Mouse (Mus musculus): ENCODE results near the gene Gls2.

Gene Gls2

DNA sequence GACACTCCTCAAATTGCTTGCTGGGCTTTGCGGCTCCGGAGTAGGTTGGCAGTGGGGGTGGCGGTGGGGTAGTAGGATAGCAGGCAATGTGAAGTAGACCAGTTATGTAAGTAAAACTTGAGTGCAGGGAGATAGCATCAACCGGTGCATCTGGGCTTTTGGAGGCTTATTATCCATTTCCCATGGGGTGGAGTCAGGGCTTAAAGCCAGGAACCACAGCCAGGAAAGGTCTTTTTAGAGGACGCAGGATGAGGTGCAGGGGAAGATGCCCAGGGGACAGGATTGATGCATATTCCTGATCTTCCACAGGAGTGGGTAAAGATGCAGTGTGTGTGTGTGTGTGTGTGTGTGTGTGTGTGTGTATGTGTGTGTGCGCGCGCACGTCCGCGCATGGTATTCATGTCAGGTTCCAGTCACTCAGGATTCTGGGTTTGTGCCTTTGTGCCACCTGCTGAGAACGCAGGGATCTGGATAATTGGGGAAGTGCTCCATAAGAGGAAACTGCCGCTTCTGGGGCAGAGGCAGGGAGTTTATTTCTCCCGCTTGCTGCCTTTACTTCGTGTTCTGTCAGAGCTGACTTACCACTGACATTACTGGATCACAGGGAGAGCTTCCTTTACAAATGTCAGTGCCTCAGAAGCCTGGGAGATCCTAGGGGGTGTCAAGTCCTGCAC lies 43.7 kb downstream of the Gls2 start:
- peak; percentile 10 for DNase-seq

DNA sequence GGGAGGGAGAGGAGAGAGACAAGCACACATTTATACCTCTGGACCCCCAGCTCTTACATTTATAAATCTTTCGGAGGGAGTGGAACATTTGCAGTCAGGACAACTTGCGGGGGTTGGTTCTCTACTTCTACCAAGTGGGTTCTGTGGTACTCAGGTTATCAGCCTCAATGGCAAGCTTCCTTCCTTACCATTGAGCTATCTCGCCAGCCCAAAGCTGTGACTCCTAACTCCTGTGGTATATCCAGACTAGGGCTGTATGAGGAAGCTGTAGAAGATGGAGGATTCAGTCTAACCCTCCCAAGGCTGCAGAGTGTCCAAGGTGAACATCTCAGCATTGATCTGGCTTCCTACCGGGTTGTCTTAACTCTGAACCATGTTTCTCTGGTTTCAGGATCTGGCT lies 44.9 kb downstream of the Gls2 start:
- no peak for DNase-seq

DNA sequence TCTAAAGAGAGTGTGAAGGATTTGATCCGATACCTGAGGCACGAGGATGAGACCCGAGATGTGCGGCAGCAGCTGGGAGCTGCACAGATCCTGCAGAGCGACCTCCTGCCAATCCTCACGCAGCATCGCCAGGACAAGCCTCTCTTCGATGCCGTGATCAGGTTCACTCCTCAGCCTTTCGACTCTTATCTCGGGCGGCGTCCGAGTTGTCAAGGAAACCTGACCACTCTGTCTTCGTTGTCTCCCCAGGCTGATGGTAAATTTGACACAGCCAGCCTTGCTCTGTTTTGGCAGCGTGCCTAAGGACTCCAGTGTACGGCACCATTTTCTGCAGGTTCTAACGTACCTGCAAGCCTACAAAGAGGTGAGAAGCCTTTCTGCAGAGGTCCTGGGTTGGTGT lies 45.9 kb downstream of the Gls2 start:
- DNase-seq, result no peak

DNA sequence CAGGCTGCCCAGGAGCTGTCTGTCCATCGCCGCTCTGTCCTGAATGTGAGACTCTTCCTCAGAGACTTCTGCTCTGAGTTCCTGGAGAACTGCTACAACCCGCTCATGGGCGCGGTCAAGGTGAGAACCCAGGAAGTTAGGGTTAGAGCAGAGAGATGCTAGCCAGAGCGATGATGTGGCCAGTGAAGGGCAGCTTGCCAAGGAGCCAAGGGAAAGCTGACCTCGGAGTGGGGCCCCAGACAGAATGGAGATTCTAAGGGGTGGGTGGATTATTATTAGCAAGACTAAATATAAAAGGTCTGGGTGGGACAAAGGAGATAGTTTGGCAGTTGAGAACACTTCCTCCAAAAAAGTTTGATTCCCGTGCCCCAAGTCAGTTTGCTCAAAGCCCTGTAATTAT lies 49.0 kb downstream of the Gls2 start:
- DNase-seq, result no peak

DNA sequence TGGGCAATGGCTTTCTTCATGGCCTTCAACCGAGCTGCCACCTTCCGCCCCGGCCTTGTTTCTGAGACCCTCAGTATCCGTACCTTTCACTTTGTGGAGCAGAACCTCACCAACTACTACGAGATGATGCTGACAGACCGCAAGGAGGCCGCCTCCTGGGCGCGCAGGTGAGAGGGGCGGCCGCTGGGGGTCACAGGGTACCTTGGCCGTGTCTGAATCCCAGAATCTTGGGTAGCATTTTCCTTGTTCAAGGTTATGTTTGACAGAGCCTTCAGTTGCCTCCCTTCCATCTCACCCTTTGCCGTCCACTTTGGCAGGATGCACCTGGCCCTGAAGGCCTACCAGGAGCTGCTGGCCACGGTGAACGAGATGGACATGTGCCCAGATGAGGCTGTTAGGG lies 49.9 kb downstream of the Gls2 start:
- no peak for DNase-seq

DNA sequence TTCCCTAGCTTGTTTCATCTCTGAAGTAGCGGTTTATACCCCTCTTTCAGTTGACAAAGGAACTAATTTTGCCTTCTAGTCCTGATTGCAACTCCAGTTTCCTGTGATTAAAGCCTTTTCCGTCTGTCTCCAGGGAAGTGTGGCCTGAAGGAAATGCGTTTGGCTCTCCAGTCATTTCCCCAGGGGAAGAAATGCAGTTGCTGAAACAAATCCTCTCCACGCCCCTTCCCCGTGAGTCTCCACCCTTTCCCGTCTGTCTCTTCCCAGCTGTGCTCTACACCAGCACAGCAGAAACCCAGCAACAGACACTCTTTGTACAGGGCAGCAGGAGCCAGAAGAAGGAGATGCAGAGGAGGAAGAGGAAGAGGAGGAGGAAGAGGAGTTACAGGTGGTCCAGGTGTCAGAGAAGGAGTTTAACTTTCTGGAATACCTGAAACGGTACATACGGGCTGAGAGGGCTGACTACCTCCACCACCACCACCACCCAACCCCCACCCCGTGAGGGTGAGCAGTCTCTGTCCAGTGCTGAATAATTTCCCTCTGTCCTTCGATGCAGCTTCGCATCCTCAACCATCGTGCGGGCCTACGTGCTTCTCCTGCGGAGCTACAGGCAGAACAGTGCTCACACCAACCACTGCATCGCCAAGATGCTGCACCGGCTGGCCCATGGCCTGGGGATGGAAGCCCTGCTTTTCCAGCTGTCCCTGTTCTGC lies 52.9 kb downstream of the Gls2 start:
- peak; percentile 45 for DNase-seq

DNA sequence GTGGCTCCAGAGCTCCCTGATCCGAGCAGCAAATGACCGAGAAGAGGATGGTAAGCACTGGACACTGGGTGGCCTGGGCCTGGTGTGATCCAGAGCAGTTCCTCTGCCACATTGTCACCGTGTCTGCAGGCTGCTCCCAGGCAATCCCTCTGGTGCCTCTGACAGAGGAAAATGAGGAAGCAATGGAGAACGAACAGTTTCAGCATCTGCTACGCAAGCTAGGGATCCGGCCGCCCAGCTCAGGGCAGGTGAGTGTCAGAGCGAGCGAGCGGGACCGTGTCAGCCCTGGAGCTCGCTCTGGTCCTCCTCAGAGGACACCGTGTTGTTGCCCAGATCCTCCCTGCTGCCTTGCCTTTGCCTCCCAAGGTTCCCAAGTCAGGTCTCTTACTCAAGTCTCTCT lies 56.3 kb downstream of the Gls2 start:
- no peak for DNase-seq

DNA sequence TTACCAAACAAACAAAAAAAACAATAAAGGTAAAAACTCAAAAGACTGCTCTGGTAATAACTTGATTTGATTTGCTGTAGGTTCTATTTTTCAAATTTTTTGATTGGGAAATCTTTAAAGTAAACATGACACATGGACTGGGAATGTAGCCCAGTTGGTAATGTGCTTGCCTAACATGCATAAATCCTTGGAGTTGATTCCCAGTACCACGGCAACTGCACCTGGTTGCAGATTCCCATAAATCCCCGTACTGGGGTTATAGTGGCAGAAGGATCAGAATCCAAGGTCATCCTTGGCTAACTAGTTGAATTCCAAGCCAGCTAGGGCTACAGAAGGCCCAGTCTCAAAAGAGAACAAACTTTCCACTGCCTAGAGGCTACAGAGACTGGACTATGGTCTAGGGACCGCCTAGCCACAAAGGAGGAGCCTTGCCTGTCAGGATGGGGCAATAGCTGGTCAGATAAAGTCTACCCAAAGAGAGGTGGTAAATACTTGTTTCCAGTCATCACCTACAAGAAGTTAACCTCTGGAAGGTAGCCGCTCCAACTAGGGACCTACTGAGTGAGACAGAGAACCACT lies 59.5 kb downstream of the Gls2 start, which contains the start of gene Apon:
Gene Apon, plus strand, starts transcription at position 420 of the 579 bp plus-strand sequence.
- no peak for DNase-seq

DNA sequence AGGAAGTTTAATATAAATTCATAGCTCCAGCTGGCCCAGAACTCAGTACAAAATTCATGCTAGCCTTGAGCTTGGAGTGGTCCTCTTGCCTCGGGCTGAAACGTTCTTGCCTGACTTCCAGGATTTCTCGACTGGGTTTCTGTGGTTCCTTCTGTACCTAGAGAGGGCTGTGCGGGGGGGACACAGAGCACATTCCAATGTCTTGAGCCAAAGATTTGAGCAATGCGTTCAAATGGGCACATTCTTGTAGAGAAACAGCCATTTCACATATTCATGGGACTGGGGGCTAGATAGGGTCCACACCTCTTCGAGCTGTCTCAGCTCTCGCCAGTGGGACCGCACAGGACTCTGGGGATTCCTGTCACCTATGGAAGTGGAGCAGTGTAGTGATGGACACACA lies 61.7 kb downstream of the Gls2 start:
- DNase-seq, result no peak

DNA sequence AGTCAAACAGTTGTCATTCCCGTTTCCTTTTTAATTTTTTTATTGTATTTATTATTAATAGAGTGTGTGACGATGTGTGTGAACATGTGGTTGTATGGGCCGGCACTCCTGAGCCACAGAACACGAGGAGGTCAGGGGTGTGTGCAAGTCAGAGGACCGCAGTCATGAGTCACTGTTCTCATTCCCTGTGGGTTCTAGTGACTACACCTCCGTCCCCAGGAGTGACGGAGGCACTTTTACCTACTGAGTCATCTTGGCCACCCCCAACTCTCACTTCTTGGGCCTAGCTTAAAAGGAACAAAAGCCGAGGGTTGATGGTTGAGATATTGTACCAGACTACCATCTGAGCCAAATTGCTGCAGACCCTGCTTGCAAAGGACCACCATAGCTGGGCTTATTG lies 62.1 kb downstream of the Gls2 start:
- no peak for DNase-seq

DNA sequence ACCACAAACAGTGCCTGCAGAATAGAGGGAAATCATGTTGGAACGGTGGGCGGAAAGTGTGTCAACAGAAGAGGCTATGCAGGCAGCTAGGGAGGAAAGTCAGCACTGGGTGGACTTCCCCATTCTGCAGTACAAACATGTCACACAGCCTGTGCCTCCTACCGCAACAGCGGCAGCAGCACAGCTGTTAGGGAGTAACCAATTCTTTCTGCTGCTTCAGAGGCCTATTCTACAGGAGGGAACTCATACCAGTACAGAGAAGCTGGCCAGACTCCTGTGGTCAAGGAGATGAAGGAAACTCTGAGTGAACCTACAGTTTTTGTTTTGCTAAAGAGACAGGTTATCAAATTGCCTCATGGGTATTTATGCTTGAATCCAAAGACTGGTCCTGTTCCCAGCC lies 64.7 kb downstream of the Gls2 start:
- DNase-seq, result no peak
